8 mouse cellular contexts compared by ENCODE assay signal in the genomic region with DNA sequence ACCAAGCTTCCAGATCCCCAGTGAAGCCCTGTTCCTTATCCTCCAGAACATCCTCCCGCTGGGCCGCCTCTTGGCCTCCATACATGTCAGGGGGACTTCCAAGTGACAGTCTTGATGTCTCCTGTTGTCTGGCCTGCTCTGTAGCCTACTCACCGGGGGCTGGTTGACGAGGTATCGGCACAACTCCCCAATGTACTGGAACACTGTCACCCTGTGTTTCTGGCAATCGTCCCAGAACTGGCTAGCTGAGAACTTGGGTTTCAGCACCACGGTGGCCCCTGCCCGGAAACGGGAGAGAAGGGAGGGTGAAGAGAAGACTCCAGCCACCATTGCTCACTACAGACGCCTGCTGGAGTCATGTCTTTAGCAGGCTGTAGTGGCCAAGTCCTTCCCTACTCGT. TPM values are rescaled to one million over a fixed set of nuclear protein-coding genes. Genes with fewer than 3 reads are reported as not detected.
A peak's percentile ranks its signal among the peaks of the same experiment; 100 is the strongest.
DNase-seq lines count a peak whose midpoint lies in the region; ATAC-seq and TF ChIP-seq lines count a peak whose summit lies in the region.

No protein-coding gene starts in this region.

- no peak for DNase-seq in forebrain, embryonic 10.5 days (ENCODE audit: extremely low spot score, low spot score)
- DNase-seq in right cerebral cortex, postnatal 4 days: peak; percentile 40
- no peak for DNase-seq in right cerebral cortex, postnatal 25 days
- no peak for DNase-seq in limb, embryonic 14.5 days (ENCODE audit: low spot score)
- DNase-seq in cerebellum, adult 2 months: no peak
- no peak for DNase-seq in cerebellum, adult 11-12 months

- H3K4me3 ChIP-seq in forebrain, embryonic 12.5 days (replicated peaks): no peak overlapping the region
- H3K4me3 ChIP-seq in forebrain, embryonic 10.5 days: no peak overlapping the region
- peak overlapping the region; percentile 58 for H3K4me3 ChIP-seq in hindbrain, embryonic 15.5 days
- peak overlapping the region; percentile 77 for H3K4me3 ChIP-seq in limb, embryonic 14.5 days (replicated peaks; ENCODE audit: low read length)
- no peak overlapping the region for H3K4me3 ChIP-seq in cerebellum, adult 2 months (replicated peaks; ENCODE audit: insufficient read depth, low read depth, low read length)

- 0 out of 2 replicates have a peak overlapping the region, but pooled peaks have one; percentile 1 for H3K9ac ChIP-seq in forebrain, embryonic 12.5 days
- H3K9ac ChIP-seq in hindbrain, embryonic 15.5 days: peak overlapping the region; percentile 82
- H3K9ac ChIP-seq in limb, embryonic 14.5 days (ENCODE audit: low read depth, low read length, severe bottlenecking): 0 out of 2 replicates have a peak overlapping the region, but pooled peaks have one; percentile 3

- no peak for ATAC-seq in forebrain, embryonic 12.5 days (ENCODE audit: low FRiP score)
- no peak for ATAC-seq in hindbrain, embryonic 15.5 days (ENCODE audit: low FRiP score, low read depth)
- no peak for ATAC-seq in limb, embryonic 14.5 days (ENCODE audit: low FRiP score, low read depth)

- peaks cover 27% of the 10 kb centered on the region for H3K36me3 ChIP-seq in forebrain, embryonic 12.5 days (replicated peaks)
- peaks cover 60% of the 10 kb centered on the region for H3K36me3 ChIP-seq in forebrain, embryonic 10.5 days (replicated peaks)
- peaks cover 22% of the 10 kb centered on the region for H3K36me3 ChIP-seq in hindbrain, embryonic 15.5 days
- H3K36me3 ChIP-seq in limb, embryonic 14.5 days (ENCODE audit: control insufficient read depth, insufficient read depth, low read length): peaks cover 50% of the 10 kb centered on the region

- H3K9me3 ChIP-seq in forebrain, embryonic 12.5 days: no peaks in the 10 kb centered on the region
- no peaks in the 10 kb centered on the region for H3K9me3 ChIP-seq in forebrain, embryonic 10.5 days
- no peaks in the 10 kb centered on the region for H3K9me3 ChIP-seq in hindbrain, embryonic 15.5 days
- no peaks in the 10 kb centered on the region for H3K9me3 ChIP-seq in limb, embryonic 14.5 days (ENCODE audit: control insufficient read depth, low read length)

- H3K27me3 ChIP-seq in forebrain, embryonic 12.5 days: 0 out of 2 replicates have a peak, but pooled peaks cover 9% of the 10 kb centered on the region
- peaks cover 28% of the 10 kb centered on the region for H3K27me3 ChIP-seq in forebrain, embryonic 10.5 days (ENCODE audit: poor library complexity, severe bottlenecking)
- H3K27me3 ChIP-seq in hindbrain, embryonic 15.5 days: no peaks in the 10 kb centered on the region
- no peaks in the 10 kb centered on the region for H3K27me3 ChIP-seq in limb, embryonic 14.5 days (ENCODE audit: control insufficient read depth, insufficient read depth, low read length)
- no peaks in the 10 kb centered on the region for H3K27me3 ChIP-seq in cerebellum, adult 2 months (ENCODE audit: control insufficient read depth, insufficient read depth, low read length)

- TF ChIP-seq CTCF in cerebellum, adult 2 months (IDR thresholded peaks at IDR 0.05; ENCODE audit: borderline replicate concordance, insufficient read depth, low read depth, low read length): no peak

- peaks cover 31% of the 10 kb centered on the region for H3K4me1 ChIP-seq in forebrain, embryonic 12.5 days
- peaks cover 62% of the 10 kb centered on the region for H3K4me1 ChIP-seq in forebrain, embryonic 10.5 days
- peaks cover 36% of the 10 kb centered on the region for H3K4me1 ChIP-seq in hindbrain, embryonic 15.5 days (replicated peaks)
- peaks cover 34% of the 10 kb centered on the region for H3K4me1 ChIP-seq in limb, embryonic 14.5 days (ENCODE audit: control insufficient read depth, insufficient read depth, low read length)
- H3K4me1 ChIP-seq in cerebellum, adult 2 months (ENCODE audit: control insufficient read depth, insufficient read depth, low read length): peaks cover 6% of the 10 kb centered on the region

- H3K4me2 ChIP-seq in forebrain, embryonic 12.5 days: 0 out of 2 replicates have a peak overlapping the region, but pooled peaks have one; percentile 1
- peak overlapping the region; percentile 73 for H3K4me2 ChIP-seq in hindbrain, embryonic 15.5 days
- H3K4me2 ChIP-seq in limb, embryonic 14.5 days (replicated peaks; ENCODE audit: low read depth, low read length, severe bottlenecking): peak overlapping the region; percentile 91

- no peak overlapping the region for H3K27ac ChIP-seq in forebrain, embryonic 12.5 days
- no peak overlapping the region for H3K27ac ChIP-seq in forebrain, embryonic 10.5 days
- H3K27ac ChIP-seq in hindbrain, embryonic 15.5 days (replicated peaks): 0 out of 2 replicates have a peak overlapping the region, but pooled peaks have one; percentile 40
- no peak overlapping the region for H3K27ac ChIP-seq in limb, embryonic 14.5 days (replicated peaks; ENCODE audit: low read depth, low read length)
- H3K27ac ChIP-seq in cerebellum, adult 2 months (ENCODE audit: insufficient read depth, low read length): no peak overlapping the region

- no peak for TF ChIP-seq POLR2A in limb, embryonic 14.5 days (IDR thresholded peaks at IDR 0.05; ENCODE audit: borderline replicate concordance, extremely low read depth, insufficient read depth, insufficient read length)
- TF ChIP-seq POLR2A in cerebellum, adult 2 months (IDR thresholded peaks at IDR 0.05; ENCODE audit: borderline replicate concordance, insufficient read depth, low read length): no peak

- WGBS in forebrain, embryonic 12.5 days: 73% methylated on average over 11 of the region's 11 CpGs
- 84% methylated on average over 11 of the region's 11 CpGs for WGBS in forebrain, embryonic 10.5 days
- 41% methylated on average over 11 of the region's 11 CpGs for WGBS in hindbrain, embryonic 15.5 days
- WGBS in limb, embryonic 14.5 days: 56% methylated on average over 11 of the region's 11 CpGs
- 16% methylated on average over 11 of the region's 11 CpGs for WGBS in cerebellum, adult 2 months

RNA-seq across cellular contexts. Expression of a gene that starts 2.3 kb away (rescaled TPM):
- polyA plus RNA-seq in forebrain, embryonic 12.5 days (2016; fragmentation: Nextera tagmentation; extraction: Ambion mirVana): 14.7 and 18.3 TPM in 2 replicates
- 18.8 and 20.9 TPM in 2 replicates for polyA plus RNA-seq in forebrain, embryonic 10.5 days (2016; fragmentation: Nextera tagmentation; extraction: Ambion mirVana)
- 31.4 and 34.1 TPM in 2 replicates for polyA plus RNA-seq in hindbrain, embryonic 15.5 days (2015; fragmentation: Nextera tagmentation; extraction: Ambion mirVana)
- 64.7 and 92.1 TPM in 2 replicates for polyA plus RNA-seq in limb, embryonic 14.5 days (2012; rRNA removed)
- 30.5 and 34.7 TPM in 2 replicates for polyA plus RNA-seq in limb, embryonic 14.5 days (2014; fragmentation: Nextera tagmentation; extraction: Ambion mirVana)
- 6.1 and 7.1 TPM in 2 replicates for polyA plus RNA-seq in cerebellum, adult 2 months (2012; rRNA removed)

RNA-seq across cellular contexts. Expression of a gene that starts 45.9 kb away (rescaled TPM):
- polyA plus RNA-seq in forebrain, embryonic 12.5 days (2016; fragmentation: Nextera tagmentation; extraction: Ambion mirVana): 42.8 and 45.1 TPM in 2 replicates
- 40.9 and 41.9 TPM in 2 replicates for polyA plus RNA-seq in forebrain, embryonic 10.5 days (2016; fragmentation: Nextera tagmentation; extraction: Ambion mirVana)
- polyA plus RNA-seq in hindbrain, embryonic 15.5 days (2015; fragmentation: Nextera tagmentation; extraction: Ambion mirVana): 34.3 and 35.0 TPM in 2 replicates
- polyA plus RNA-seq in limb, embryonic 14.5 days (2012; rRNA removed): 52.8 and 55.9 TPM in 2 replicates
- polyA plus RNA-seq in limb, embryonic 14.5 days (2014; fragmentation: Nextera tagmentation; extraction: Ambion mirVana): 26.0 and 32.5 TPM in 2 replicates
- polyA plus RNA-seq in cerebellum, adult 2 months (2012; rRNA removed): 48.5 and 51.4 TPM in 2 replicates

Comparison
In these comparisons a context has a peak if more than half of its experiments do, and no peak if none do; other contexts are left out.
1. H3K4me2 ChIP-seq: peak in every context shown above with its lines; median percentile 91 in limb, embryonic 14.5 days; 73 in hindbrain, embryonic 15.5 days; 1 in forebrain, embryonic 12.5 days.
2. H3K4me3 ChIP-seq: peak in hindbrain, embryonic 15.5 days (single experiment) and limb, embryonic 14.5 days (single experiment); none in forebrain, embryonic 12.5 days (single experiment), forebrain, embryonic 10.5 days (single experiment) and cerebellum, adult 2 months (single experiment).
3. H3K9ac ChIP-seq: peak in every context shown above with its lines; median percentile 82 in hindbrain, embryonic 15.5 days; 3 in limb, embryonic 14.5 days; 1 in forebrain, embryonic 12.5 days.